Mouse (Mus musculus): ENCODE measurements around the gene Insr. TPM values are rescaled to one million over a fixed set of nuclear protein-coding genes. Genes with fewer than 3 reads are reported as not detected.
"Not testable (repeated sequence)": the region's sequence is repeated elsewhere in the genome, so short reads cannot be mapped to it uniquely, and the experiment has no call there.

Gene Insr
- polyA plus RNA-seq, 2 experiments: 12.2 to 32.7 TPM

DNA sequence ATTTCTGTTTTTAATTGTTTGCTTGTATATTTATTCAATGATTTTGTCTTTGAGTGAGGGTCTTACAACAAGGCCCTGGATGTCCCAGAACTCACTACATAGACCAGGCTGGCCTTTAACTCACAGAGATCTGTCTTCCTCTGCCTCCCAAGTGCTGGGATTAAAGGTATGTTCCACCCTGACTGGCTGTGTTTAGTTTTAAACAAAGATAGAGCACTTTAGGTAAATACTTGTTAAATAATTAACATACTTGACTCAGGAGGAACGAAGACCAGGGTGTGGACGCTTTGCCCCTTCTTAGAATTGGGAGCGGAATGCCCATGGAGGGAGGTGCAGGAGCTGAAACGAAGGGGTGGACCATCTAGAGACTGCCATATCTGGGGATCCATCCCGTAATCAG lies 37.2 kb upstream of the Insr start:
- Histone ChIP-seq H3K9ac (ENCODE audit: low read depth, low read length, severe bottlenecking) (no peak overlapping the region), H3K4me1 (ENCODE audit: control insufficient read depth, insufficient read depth, low read length) (no peaks in the 10 kb centered on the region), H3K9me3 (ENCODE audit: control insufficient read depth, low read length) (no peaks in the 10 kb centered on the region), H3K4me3 (replicated peaks; ENCODE audit: low read length) (no peak overlapping the region), H3K27me3 (ENCODE audit: control insufficient read depth, insufficient read depth, low read length) (no peaks in the 10 kb centered on the region), H3K27ac (replicated peaks; ENCODE audit: low read depth, low read length) (no peak overlapping the region), H3K4me2 (replicated peaks; ENCODE audit: low read depth, low read length, severe bottlenecking) (no peak overlapping the region), H3K36me3 (ENCODE audit: control insufficient read depth, insufficient read depth, low read length) (no peaks in the 10 kb centered on the region)
- ATAC-seq (ENCODE audit: low FRiP score, low read depth) (no peak), DNase-seq (ENCODE audit: low spot score) (no peak)
- no peak for TF ChIP-seq POLR2A (IDR thresholded peaks at IDR 0.05; ENCODE audit: borderline replicate concordance, extremely low read depth, insufficient read depth, insufficient read length)
- 85% methylated on average over 5 of the region's 5 CpGs for WGBS

DNA sequence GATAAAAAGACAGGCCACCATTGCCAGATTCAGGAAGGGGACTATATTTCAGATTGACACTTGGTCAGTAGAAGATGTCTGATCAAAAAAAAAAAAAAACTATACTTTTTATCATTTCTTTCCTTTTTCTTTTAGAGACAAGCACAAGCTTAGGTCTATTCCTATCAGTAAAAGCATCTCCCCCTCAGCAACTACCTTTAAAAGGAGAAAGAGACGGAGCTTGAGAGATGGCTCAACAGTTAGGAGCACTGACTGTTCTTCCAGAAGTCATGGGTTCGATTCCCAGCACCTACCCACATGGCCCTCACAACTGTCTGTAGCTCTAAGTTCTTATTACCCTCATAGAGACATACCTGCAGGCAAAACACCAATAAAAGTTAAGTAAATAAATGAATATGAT lies 34.9 kb upstream of the Insr start:
- no peaks in the 10 kb centered on the region for H3K9me3 ChIP-seq (ENCODE audit: control insufficient read depth, low read length)
- H3K4me3 ChIP-seq (replicated peaks; ENCODE audit: low read length): no peak overlapping the region
- no peak for TF ChIP-seq POLR2A (IDR thresholded peaks at IDR 0.05; ENCODE audit: borderline replicate concordance, extremely low read depth, insufficient read depth, insufficient read length)
- no peak overlapping the region for H3K9ac ChIP-seq (ENCODE audit: low read depth, low read length, severe bottlenecking)
- H3K27ac ChIP-seq (replicated peaks; ENCODE audit: low read depth, low read length): no peak overlapping the region
- H3K4me2 ChIP-seq (replicated peaks; ENCODE audit: low read depth, low read length, severe bottlenecking): no peak overlapping the region
- 87% methylated on average over 2 of the region's 2 CpGs for WGBS
- H3K4me1 ChIP-seq (ENCODE audit: control insufficient read depth, insufficient read depth, low read length): no peaks in the 10 kb centered on the region
- ATAC-seq (ENCODE audit: low FRiP score, low read depth) (no peak), DNase-seq (ENCODE audit: low spot score) (no peak)
- no peaks in the 10 kb centered on the region for H3K36me3 ChIP-seq (ENCODE audit: control insufficient read depth, insufficient read depth, low read length)
- no peaks in the 10 kb centered on the region for H3K27me3 ChIP-seq (ENCODE audit: control insufficient read depth, insufficient read depth, low read length)

DNA sequence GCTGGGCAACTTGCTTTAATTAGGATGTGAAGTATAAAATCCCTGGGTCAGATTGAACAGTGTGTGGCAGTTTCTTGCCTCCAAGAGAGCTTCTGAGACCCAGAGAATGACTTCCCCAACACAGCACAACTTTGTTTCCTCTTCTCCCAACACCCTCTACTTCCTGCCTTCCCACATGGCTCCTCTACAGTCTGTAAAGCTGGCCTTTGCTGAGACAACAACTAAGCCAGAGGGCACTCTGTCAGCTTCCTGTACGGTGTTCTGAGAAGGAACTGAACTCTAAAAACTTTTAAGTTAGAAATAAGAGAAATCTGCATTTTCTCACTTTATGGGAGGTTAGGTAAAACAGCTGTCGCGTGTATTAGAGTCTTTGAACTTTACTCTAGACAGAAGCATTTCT lies 34.4 kb upstream of the Insr start:
- no peak for ATAC-seq (ENCODE audit: low FRiP score, low read depth)
- Histone ChIP-seq H3K27me3 (ENCODE audit: control insufficient read depth, insufficient read depth, low read length) (no peaks in the 10 kb centered on the region), H3K4me3 (replicated peaks; ENCODE audit: low read length) (no peak overlapping the region), H3K9ac (ENCODE audit: low read depth, low read length, severe bottlenecking) (no peak overlapping the region), H3K27ac (replicated peaks; ENCODE audit: low read depth, low read length) (no peak overlapping the region), H3K4me1 (ENCODE audit: control insufficient read depth, insufficient read depth, low read length) (no peaks in the 10 kb centered on the region), H3K9me3 (ENCODE audit: control insufficient read depth, low read length) (no peaks in the 10 kb centered on the region), H3K36me3 (ENCODE audit: control insufficient read depth, insufficient read depth, low read length) (no peaks in the 10 kb centered on the region), H3K4me2 (replicated peaks; ENCODE audit: low read depth, low read length, severe bottlenecking) (no peak overlapping the region)
- DNase-seq (ENCODE audit: low spot score): no peak
- 71% methylated on average over 3 of the region's 3 CpGs for WGBS
- TF ChIP-seq POLR2A (IDR thresholded peaks at IDR 0.05; ENCODE audit: borderline replicate concordance, extremely low read depth, insufficient read depth, insufficient read length): no peak

DNA sequence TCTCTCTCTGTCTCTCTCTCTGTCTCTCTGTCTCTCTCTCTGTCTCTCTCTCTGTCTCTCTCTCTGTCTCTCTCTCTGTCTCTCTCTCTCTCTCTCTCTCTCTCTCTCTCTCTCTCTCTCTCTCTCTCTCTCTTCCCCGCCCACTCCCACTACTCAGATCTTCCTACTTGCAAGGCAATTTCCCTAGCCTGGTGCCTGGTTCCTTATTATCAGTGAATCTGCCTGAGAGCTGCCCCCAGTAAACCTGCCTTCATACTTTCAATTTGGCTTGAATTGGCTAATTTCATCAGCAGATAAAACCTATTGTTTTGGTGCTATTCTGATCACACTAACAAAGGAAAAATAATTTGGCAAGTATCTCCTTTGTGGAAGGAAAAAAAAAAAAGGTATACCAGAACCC lies 34.0 kb upstream of the Insr start:
- not testable (repeated sequence) for H3K9me3 ChIP-seq (ENCODE audit: control insufficient read depth, low read length); H3K27ac ChIP-seq (replicated peaks; ENCODE audit: low read depth, low read length); H3K27me3 ChIP-seq (ENCODE audit: control insufficient read depth, insufficient read depth, low read length); H3K4me3 ChIP-seq (replicated peaks; ENCODE audit: low read length); H3K9ac ChIP-seq (ENCODE audit: low read depth, low read length, severe bottlenecking); H3K4me1 ChIP-seq (ENCODE audit: control insufficient read depth, insufficient read depth, low read length); H3K36me3 ChIP-seq (ENCODE audit: control insufficient read depth, insufficient read depth, low read length); H3K4me2 ChIP-seq (replicated peaks; ENCODE audit: low read depth, low read length, severe bottlenecking); ATAC-seq (ENCODE audit: low FRiP score, low read depth); DNase-seq (ENCODE audit: low spot score)
- WGBS: 67% methylated on average over 1 of the region's 1 CpGs

DNA sequence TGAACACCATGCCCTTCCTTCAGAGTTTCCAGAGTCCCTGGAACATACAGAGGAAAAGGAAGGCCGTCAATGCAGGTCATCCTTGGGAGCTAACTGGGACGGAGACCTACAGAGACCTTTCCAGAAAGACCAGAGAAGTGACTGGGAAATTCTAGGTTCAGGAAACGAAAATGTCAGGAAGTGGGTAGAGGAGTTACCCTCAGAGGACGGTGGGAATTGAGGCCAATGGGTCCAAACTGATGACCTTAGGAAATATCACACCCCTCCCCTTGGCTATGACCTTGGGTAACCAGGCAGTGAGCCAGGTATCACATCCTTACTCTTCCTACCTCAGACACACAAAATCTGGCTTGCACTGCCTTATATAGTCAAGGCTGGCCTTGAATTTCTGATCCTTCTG lies 32.1 kb upstream of the Insr start:
- Histone ChIP-seq H3K4me2 (replicated peaks; ENCODE audit: low read depth, low read length, severe bottlenecking) (no peak overlapping the region), H3K27ac (replicated peaks; ENCODE audit: low read depth, low read length) (no peak overlapping the region), H3K4me3 (replicated peaks; ENCODE audit: low read length) (no peak overlapping the region), H3K36me3 (ENCODE audit: control insufficient read depth, insufficient read depth, low read length) (no peaks in the 10 kb centered on the region), H3K9me3 (ENCODE audit: control insufficient read depth, low read length) (no peaks in the 10 kb centered on the region), H3K9ac (ENCODE audit: low read depth, low read length, severe bottlenecking) (no peak overlapping the region), H3K4me1 (ENCODE audit: control insufficient read depth, insufficient read depth, low read length) (no peaks in the 10 kb centered on the region), H3K27me3 (ENCODE audit: control insufficient read depth, insufficient read depth, low read length) (no peaks in the 10 kb centered on the region)
- DNase-seq (ENCODE audit: low spot score) (no peak), ATAC-seq (ENCODE audit: low FRiP score, low read depth) (no peak)
- 74% methylated on average over 4 of the region's 4 CpGs for WGBS
- no peak for TF ChIP-seq POLR2A (IDR thresholded peaks at IDR 0.05; ENCODE audit: borderline replicate concordance, extremely low read depth, insufficient read depth, insufficient read length)

DNA sequence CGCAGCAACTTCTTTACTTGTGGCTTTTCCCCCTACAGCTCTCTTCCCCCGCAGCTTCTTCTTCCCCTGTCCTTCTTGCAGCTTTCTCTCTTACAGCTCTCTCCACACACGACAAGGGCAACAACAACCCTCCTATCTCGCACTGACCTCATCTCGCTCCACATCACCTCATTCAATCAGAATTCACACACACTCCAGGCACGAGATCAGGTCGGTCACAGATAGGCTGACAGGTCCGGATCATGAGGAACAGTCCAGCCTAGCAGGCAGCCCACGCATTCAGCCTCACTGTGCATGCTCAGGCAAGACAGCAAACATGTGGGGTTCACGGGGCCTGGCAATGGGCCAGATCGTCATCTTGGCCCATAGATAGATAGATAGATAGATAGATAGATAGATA lies 30.2 kb upstream of the Insr start:
- Histone ChIP-seq H3K9me3 (ENCODE audit: control insufficient read depth, low read length) (no peaks in the 10 kb centered on the region), H3K4me3 (replicated peaks; ENCODE audit: low read length) (no peak overlapping the region), H3K9ac (ENCODE audit: low read depth, low read length, severe bottlenecking) (no peak overlapping the region), H3K27me3 (ENCODE audit: control insufficient read depth, insufficient read depth, low read length) (no peaks in the 10 kb centered on the region), H3K27ac (replicated peaks; ENCODE audit: low read depth, low read length) (no peak overlapping the region), H3K4me1 (ENCODE audit: control insufficient read depth, insufficient read depth, low read length) (no peaks in the 10 kb centered on the region), H3K36me3 (ENCODE audit: control insufficient read depth, insufficient read depth, low read length) (no peaks in the 10 kb centered on the region), H3K4me2 (replicated peaks; ENCODE audit: low read depth, low read length, severe bottlenecking) (no peak overlapping the region)
- WGBS: 88% methylated on average over 11 of the region's 11 CpGs
- ATAC-seq (ENCODE audit: low FRiP score, low read depth): no peak
- TF ChIP-seq POLR2A (IDR thresholded peaks at IDR 0.05; ENCODE audit: borderline replicate concordance, extremely low read depth, insufficient read depth, insufficient read length): no peak
- no peak for DNase-seq (ENCODE audit: low spot score)

DNA sequence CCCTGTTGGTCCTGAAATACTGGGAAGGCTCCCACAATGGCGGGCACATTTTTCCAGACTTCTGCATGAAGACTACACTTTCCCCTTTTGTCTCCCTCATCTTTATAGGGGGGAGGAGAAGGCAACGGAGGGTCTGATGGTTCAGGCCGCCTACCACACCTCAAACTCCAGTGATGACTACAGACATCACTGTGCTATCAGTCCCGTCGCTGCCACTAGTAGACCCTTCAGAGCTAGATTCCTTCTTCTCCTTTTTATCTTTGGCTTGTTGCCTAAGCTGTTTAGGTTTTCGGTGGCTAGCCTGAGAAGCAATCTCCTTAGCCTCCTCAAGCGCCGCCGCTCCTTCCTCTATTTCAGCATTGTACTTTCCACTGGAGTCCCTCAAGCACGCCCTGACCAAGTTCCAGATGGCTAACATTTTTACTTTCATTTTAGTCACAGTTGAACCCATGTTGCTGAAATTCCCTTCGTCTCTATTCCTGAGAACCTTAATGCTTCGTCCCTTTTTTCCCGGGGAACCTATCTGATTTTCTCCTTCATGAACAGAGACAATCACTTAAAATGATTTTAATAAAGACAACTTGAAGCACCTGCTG lies 28.9 kb upstream of the Insr start:
- not testable (repeated sequence) for DNase-seq (ENCODE audit: low spot score); H3K4me3 ChIP-seq (replicated peaks; ENCODE audit: low read length); H3K36me3 ChIP-seq (ENCODE audit: control insufficient read depth, insufficient read depth, low read length); H3K4me1 ChIP-seq (ENCODE audit: control insufficient read depth, insufficient read depth, low read length); ATAC-seq (ENCODE audit: low FRiP score, low read depth); H3K27me3 ChIP-seq (ENCODE audit: control insufficient read depth, insufficient read depth, low read length); H3K9ac ChIP-seq (ENCODE audit: low read depth, low read length, severe bottlenecking); H3K9me3 ChIP-seq (ENCODE audit: control insufficient read depth, low read length); H3K4me2 ChIP-seq (replicated peaks; ENCODE audit: low read depth, low read length, severe bottlenecking); H3K27ac ChIP-seq (replicated peaks; ENCODE audit: low read depth, low read length)
- WGBS: 92% methylated on average over 13 of the region's 13 CpGs
